Mouse (Mus musculus): ENCODE data around the gene Iqce.

Iqce gene

DNA sequence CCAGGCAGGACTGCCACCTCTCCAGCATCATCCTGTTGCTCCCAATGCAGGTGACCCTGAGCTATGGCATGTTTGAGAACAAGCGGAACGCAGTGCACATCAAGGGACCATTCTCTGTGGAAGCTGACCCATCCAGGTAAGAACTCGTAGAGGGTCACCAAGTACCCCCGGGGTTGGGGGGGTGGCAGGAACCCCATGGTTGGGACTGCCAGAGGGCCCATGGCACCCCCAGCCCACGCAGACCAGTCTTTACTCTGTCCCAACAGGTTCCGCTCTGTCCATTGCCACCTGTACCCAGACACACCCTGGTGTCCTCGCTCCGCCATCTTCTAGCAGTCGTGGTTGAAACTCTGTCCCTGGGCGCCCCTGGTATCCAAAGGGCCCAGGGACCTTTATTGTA lies 88.0 kb downstream of the Iqce start:
- Histone ChIP-seq H3K27me3 (ENCODE audit: control insufficient read depth, insufficient read depth, low read length, poor library complexity, severe bottlenecking) (no peaks in the 10 kb centered on the region), H3K36me3 (ENCODE audit: control insufficient read depth, insufficient read depth, low read length, poor library complexity, severe bottlenecking) (peaks cover 10% of the 10 kb centered on the region; the same call in 1 of the 2 replicates)
- DNase-seq (ENCODE audit: low read depth, low spot score), result no peak

DNA sequence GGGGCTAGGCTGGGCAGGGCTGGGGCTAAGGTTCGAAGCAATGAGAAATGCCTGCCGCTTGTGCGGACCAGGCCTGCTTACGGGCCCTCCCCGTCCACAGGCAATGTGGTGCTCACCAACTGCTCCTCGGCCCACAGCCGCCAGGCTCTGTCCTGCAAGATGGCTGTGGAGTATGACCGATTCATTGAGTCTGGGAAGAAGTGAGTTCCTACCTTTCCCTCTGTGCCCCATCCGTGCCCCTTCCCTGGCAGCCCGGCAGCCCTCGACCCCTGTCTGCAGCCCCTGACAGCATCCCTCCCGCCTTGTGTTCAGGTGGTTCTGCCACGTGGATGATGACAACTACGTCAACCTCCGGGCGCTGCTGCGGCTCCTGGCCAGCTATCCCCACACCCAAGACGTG lies 90.0 kb downstream of the Iqce start:
- Histone ChIP-seq H3K27me3 (ENCODE audit: control insufficient read depth, insufficient read depth, low read length, poor library complexity, severe bottlenecking) (no peaks in the 10 kb centered on the region), H3K36me3 (ENCODE audit: control insufficient read depth, insufficient read depth, low read length, poor library complexity, severe bottlenecking) (peaks cover 10% of the 10 kb centered on the region; the same call in 1 of the 2 replicates)
- no peak for DNase-seq (ENCODE audit: low read depth, low spot score)

All from splenic B cell, adult 2 months (primary cell).